Mouse (Mus musculus): Measurements from ENCODE around the gene Nupl2.

- TF ChIP-seq CTCF (IDR thresholded peaks at IDR 0.05; ENCODE audit: low read depth, low read length) (no peak), POLR2A (IDR thresholded peaks at IDR 0.05; ENCODE audit: insufficient read depth, low read length) (no peak)
Measured at GRCm38 (mm10) chr5:24201006-24201405, 36.2 kb downstream of the Nupl2 start.
